Mouse (Mus musculus) G1E-ER4 (cell line): ENCODE data around the gene Ccdc163. TPM values are rescaled to one million over a fixed set of nuclear protein-coding genes. Genes with fewer than 3 reads are reported as not detected.

Experiments used
- GATA1 ChIP-seq: IDR thresholded peaks from one replicate; pipeline ENCODE4 v1.8.0; 2012; ENCODE audit warnings: low read length, inconsistent platforms
- polyA plus RNA-seq: library from polyadenylated mRNA; stranded (reverse); fragments of >175 nt; gene quantifications from 2 replicates; pipeline ENCODE4 v1.2.3, GENCODE M21; 2012

Gene Ccdc163
- polyA plus RNA-seq, 1 experiment = 2.8 TPM

DNA sequence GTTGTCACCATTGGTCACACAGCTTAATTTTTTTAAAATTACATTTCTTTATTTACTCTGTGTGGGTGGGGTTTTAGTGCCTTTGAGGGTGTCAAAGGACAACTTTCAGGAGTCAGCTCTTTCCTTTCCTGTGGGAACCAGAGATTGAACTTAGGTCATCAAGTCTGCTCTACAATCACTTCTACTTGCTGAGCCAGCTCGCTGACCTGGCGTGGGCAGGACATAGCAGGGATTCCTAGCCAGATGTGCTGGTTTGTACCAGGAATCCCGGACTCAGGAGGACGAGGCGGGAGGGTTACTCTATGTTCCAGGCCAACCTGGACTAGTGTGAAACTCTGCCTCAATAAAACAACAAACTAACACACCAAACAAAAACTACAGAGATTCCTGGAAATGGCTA is 24.0 kb downstream of the Ccdc163 start:
- no peak for TF ChIP-seq GATA1

DNA sequence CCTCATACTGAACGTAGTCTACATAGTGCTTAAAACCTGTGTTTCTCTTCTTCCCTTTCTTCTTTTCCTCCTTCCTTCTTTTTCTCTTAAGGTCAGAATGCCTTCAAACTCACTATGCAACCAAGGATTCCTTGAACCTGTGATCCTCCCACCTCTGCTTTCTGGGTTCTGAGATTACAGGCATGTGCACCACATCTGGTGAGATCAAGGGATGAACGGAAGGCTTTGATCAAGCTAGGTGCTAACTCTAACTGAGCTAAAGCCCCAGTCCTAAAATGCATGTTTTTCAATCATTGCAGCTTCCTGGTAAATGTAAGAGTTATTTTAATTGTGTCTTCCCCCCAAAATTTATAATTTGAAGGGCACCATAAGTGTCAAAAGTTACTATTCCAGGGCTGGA is 26.7 kb downstream of the Ccdc163 start:
- no peak for TF ChIP-seq GATA1

DNA sequence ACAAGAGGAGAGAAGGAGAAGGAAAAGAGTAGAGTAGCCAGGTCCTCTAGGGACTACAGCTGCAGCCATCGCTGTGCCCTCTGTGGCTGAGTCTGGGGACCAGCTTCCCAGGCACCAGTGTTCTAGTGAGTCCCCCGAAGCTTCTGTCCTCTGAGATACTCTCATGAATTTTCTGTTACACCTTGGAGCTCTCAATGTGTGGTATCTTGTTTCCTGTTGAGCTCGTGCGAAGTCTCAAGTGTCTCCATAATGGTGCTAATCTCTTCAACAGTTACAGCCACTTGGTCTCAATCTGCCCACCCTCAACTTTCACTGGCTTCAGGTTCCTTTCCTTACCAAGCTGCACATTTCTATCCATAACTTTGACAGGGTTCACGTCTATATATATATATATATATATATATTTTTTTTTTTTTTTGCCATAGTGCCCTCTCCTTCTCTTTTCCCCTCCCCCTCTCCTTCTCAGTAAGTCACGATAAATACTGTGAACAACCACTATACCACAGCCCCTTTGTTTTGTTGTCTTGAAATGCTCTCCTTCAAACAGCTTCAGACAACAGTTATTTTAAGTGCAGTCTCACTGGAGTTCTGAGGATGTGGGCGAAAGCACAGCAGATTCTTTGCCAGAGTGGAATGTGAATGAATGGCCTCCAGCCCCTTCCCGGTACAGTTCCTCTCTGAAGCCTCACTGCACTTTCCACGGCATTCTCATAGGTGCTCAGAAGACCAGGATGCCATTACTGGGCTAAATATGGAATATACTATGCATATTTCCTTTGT is 30.9 kb downstream of the Ccdc163 start:
- no peak for TF ChIP-seq GATA1

DNA sequence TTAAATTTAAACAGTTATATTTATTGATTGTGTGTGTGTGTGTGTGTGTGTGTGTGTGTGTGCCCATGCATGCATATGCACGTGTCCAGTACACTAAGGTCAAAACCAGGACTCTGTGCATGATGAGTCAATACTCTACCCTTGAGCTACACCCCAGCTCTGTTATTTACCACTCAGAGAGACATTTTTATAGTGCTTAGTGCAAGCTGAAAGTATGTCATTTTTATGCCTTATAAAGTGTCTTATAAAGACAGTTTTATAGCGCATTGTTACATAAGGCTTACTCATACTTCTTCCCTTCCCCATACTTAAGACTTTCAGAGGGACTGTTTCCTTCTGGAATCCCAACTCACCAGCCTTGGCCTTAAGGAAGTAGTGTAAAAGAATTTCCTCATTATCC is 41.4 kb downstream of the Ccdc163 start:
- TF ChIP-seq GATA1 = no peak

DNA sequence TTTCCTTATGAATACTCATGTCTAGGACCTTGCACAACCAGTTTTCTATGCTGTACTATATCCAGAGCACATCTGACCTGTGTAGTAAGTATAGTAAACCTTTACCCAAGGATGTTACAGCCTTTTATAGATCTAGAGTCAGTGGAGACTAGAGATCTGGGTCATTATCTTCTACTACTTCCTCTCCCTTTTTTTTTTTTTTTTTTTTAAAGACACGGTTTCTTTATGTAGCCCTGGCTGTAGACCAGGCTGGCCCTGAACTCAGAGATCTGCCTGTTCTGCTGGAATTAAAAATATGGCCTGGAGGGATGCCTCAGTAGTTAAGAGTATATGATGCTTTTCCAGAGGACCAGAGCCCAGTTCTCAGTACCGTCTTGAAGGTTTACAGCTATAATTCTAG is 53.6 kb downstream of the Ccdc163 start:
- no peak for TF ChIP-seq GATA1

DNA sequence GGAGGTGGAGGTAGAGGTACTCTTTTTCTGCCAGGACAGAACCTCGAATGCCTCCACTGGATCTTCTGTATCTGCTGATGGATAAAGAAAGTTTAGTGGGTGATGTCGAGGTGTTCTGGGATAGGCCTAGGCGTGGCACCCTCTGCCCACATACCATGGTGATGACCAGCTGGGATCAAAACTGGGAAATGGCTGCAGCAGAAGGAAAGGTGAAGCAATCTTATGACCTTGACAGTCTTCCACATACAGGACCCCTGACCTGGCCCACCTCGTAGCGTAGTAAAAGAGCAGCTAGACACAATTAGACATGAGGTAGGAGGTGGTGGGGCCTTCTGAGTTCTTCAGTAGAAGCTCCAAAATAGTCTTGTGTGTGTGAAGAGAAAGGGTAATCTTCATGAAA is 55.7 kb downstream of the Ccdc163 start:
- no peak for TF ChIP-seq GATA1

DNA sequence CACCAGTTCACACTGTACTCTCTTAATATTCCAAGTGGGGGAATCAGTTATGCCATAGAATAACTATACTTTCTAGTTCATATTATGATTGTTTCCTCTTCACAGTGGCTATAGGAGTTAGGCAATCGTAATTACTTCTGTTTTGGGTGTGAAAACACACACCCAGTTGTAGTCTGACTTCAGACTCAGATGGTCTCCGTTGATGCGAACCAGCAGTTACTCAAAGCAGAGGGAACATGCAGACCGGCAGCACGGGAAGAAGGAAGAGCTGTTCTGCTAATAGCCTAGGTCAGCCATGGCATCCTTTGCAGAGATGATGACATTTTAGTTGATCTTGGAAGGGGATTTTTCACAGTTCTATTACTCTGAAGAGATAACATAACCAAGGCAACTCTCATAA is 60.2 kb downstream of the Ccdc163 start:
- no peak for TF ChIP-seq GATA1

DNA sequence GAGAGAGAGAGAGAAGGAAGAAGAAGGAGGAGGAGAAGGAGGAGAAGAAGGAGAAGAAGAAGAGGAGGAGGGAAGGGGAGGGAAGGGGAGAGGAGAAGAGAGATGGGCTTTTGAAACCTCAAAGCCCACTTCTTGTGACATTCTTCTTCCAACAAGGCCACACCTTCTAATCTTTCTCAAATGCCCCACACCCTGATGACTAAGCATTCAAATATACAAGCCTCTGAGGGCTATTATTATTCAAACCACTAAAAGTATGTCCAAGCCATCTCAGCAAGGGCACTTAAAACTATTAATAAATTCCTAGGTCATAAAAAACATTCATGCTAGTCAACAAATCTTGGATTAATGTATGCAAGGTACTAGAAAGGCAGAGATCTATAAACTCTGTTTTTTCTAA is 60.8 kb downstream of the Ccdc163 start:
- no peak for TF ChIP-seq GATA1

DNA sequence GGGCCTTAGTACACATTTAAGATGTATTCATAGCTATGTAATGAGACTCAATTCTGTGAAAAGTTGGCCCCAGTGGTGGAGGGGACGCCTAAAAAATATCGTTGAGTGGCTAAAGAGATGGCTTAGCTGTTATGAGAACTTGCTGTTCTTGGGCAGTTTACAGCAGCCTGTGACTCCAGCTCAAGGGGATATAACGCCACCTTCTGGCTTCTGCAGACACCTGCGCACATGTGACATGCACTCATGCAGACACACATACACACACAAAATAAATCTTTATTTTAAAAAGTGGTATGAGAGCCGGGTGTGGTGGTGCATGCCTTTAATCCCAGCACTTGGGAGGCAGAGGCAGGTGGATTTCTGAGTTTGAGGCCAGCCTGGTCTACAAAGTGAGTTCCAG is 68.1 kb downstream of the Ccdc163 start:
- no peak for TF ChIP-seq GATA1

DNA sequence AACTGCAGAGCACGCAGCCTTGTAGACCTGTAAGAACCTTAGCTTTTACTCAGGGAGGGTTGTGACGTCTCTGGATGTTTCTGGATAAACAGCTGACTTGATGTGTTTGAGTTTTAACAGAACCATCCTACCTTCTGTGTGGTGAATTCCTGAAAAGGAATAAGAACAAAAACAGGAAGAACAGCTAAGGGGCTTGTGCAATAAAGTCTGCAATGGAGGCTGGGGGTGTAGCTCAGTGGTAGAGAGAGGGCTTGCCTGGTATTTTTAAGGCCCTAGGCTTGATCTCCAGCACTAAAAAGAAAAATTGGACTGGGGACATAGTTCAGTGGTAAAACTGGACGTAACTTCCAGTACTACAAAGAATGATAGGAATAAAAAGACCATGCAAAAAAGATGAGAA is 68.8 kb downstream of the Ccdc163 start:
- TF ChIP-seq GATA1 = no peak

DNA sequence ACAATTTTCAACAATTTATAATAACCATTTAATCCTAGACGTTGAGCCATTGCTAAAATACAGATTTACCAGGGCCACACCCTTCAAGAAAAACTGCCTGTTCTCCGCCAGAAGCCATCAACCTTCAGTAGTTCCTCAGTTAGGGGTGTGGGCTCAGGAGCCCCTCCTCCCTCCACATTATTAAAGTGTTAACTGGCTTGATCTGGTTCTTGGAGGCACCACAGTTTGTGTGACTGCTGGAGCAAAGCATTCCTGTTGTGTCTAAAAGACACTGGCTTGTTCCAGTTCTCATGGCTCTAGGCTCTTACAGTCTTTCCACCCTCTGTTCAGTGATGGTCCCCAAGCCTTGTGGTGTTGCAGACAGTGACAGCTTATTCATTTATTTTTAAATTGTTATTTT is 72.2 kb downstream of the Ccdc163 start:
- TF ChIP-seq GATA1 = no peak

DNA sequence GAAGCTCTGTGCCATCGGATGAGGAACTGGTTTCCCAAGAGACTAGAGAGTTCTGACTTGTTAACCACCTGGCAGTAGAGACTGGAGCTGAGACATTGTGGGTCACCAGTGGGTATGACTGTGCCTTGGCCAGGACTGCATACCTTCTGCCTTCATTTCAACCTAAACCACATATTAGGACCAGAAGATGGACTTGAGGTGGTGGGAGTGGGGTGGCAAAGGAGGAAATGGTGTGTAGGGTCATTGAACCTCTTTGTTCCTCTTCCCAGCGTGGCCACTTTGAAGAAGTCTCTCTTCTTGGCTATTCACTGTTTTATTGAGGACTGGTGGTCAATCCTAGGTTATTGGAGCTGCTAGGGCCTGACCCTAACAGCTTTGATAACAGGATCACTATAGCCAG is 73.1 kb downstream of the Ccdc163 start:
- TF ChIP-seq GATA1 = no peak

DNA sequence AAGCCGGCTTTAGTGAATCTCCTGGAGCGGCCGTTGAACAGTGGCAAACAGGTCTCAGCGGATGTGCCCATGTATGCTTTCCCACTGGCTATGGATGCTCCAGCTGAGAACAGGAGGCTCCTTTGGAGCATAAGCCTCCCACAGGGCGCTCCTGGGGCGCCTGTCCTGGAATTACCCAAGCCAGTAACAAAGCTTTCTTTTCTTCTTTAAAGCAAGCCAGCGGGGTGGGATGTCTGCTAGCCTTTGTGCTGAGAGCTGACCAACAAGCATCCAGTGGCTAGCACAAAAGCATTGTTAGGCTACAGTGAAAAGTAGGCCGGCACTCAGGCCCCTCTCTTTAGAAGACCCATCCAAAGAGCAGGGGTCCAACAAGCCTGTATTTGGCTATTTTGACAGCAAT is 73.9 kb downstream of the Ccdc163 start:
- no peak for TF ChIP-seq GATA1

DNA sequence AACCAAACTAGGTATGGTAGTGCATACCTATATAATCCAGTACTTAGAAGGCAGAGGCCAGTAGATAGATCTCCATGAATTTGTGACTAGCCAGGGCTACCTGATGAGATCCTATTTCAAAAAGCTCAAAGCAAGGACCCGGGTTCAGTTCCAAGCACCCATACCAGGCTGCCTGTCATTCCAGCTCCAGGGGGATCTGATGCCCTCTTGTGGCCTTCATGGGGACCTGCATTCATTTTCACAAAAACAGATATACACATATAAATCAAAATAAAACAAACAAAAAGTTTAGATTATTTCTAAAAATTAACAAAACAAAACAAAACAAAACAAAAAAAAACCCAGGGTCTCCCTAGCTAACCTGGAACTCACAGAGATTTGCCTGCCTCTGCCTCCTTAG is 78.3 kb downstream of the Ccdc163 start:
- TF ChIP-seq GATA1 = no peak

DNA sequence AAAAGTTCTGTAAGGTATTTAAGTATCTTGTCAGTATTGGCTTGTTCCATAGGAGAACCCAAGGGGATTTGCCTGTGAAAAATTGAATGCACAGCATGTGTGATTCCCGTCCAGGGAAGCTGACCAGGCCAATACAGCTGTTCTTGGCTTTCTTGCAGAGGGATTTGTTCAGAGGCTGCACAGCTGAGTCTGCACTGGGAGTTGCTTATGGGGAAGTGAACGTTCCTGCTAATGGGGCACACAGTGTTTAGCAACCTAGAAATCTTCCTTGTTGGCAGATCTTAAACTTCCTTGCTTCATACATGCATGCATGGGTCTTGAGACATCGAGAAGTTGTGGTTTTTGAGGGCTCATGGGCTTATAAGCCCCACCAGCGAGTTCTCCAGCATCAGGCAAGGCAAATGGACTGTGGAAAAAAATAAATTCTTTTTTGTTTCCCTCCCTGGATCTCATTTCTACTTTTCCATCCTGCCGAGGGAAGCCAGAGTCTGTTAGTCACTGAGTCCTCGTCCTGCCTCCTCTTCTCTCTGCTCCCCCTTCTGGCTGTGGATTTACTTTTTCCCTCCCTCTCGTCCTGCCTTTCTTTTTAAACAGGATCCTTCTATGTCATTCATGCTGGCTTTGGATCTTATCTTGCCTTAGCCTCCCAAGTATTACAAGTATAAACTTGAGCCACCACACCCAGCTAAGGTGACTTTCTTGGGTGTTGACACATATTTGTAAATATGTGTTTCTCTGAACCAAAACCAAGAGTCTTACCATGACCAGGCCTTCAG is 79.9 kb downstream of the Ccdc163 start:
- TF ChIP-seq GATA1 = no peak

DNA sequence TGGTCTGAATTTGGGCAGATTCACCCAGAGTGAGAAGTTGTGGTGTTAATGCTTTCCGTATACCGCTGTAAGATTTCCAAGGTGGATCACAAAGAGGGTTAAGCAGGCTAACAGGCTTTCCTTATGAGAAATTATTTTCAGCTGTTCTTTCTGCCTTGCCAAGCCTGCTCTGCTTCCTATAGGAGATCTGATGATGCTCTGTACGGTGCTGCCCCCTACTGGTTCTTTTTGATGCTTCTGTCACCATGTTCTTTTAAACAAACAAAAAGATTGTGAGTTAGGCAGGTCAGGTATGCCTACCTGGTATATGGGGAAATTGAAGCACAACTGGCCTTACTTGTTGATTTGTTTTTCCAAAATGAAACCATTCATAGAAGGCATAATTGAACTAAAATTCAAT is 80.6 kb downstream of the Ccdc163 start:
- TF ChIP-seq GATA1 = no peak

DNA sequence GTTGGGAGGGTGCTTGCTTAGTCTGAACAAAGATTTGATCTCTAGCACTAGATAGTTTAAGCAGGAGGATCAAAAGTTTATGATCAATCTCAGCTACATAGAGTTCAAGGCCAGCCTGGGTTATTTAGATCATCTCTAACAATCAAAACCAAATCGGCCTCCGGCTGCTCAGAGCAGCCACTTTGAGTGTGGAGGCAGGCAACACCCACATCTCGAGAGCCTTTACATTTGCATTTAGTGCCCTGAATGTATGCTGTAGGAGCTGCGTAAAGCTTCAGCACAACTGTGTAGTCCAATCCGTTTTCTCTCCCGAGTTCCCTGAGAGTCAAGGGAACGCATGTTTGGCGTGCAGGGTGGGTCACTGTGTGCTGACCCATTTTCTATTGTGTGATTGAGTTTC is 84.1 kb downstream of the Ccdc163 start:
- no peak for TF ChIP-seq GATA1

DNA sequence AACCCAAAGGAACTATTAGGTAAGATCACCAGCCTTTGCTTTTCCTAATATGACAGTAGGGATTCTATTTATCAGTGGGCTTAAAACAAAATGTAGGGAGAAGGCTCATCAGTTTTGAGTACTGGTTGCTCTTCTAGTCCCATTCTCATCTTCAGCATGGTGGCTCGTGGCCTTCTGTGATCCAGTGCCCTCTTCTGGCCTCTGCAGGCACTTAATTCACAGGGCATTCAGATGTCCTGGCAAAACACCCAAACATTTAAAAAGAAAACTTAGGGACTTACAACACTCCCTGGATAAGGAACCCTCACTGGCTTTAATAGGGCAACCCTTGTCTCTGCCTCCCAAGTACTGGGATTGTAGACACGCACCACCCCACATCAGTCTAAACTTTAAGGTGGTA is 86.0 kb downstream of the Ccdc163 start:
- no peak for TF ChIP-seq GATA1
